Mouse (Mus musculus): Measurements from ENCODE around the gene Med9. TPM values are rescaled to one million over a fixed set of nuclear protein-coding genes. Genes with fewer than 3 reads are reported as not detected.

Med9 gene
- polyA plus RNA-seq (2015; fragmentation: Illumina TruSeq; extraction: RNeasy Lipid Tissue Mini Kit (QIAGEN cat#74804); ENCODE audit: low read depth, low replicate concordance): 50.6 TPM

GRCm38 (mm10) chr11:59947752-59948400, at the start of gene Med9:
Med9 (plus strand) TSS chr11:59948206.

DNA sequence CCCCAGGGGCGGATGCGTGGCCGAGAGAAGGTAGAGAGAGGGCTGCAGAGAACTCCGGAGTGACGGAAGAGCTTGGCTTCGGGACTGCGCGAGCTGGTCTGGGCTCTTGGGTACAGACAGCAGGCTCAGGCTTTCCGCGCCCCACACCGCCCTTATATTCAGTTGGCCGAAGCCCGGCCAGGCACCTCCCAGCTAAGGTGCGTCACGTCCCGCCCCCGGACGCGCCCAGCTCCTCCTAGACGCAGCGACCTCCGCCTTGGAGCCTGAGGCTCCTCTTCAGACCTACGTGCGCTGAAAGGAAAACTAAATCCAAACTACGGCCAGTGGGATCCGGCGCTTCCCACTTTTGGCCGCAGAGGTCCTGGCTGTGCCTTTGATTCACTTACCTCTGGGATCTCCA, 16.8 kb downstream of the Med9 start, which contains the start of gene Rasd1:
Gene Rasd1, minus strand, starts transcription at position 127 of the 400 bp plus-strand sequence.

Other genes with a start within 250 kb of the Med9 start
- 1.6 TPM for gene Pld6, start 160.6 kb upstream of the Med9 start, polyA plus RNA-seq (2015; fragmentation: Illumina TruSeq; extraction: RNeasy Lipid Tissue Mini Kit (QIAGEN cat#74804); ENCODE audit: low read depth, low replicate concordance)
- gene Flcn, start 138.2 kb upstream of the Med9 start, polyA plus RNA-seq (2015; fragmentation: Illumina TruSeq; extraction: RNeasy Lipid Tissue Mini Kit (QIAGEN cat#74804); ENCODE audit: low read depth, low replicate concordance): 40.7 TPM
- gene Nt5m, start 108.8 kb upstream of the Med9 start, polyA plus RNA-seq (2015; fragmentation: Illumina TruSeq; extraction: RNeasy Lipid Tissue Mini Kit (QIAGEN cat#74804); ENCODE audit: low read depth, low replicate concordance): 75.2 TPM
- 139 TPM for gene Cops3, start 108.4 kb upstream of the Med9 start, polyA plus RNA-seq (2015; fragmentation: Illumina TruSeq; extraction: RNeasy Lipid Tissue Mini Kit (QIAGEN cat#74804); ENCODE audit: low read depth, low replicate concordance)
- gene Rasd1, start 16.7 kb downstream of the Med9 start, polyA plus RNA-seq (2015; fragmentation: Illumina TruSeq; extraction: RNeasy Lipid Tissue Mini Kit (QIAGEN cat#74804); ENCODE audit: low read depth, low replicate concordance): 19.0 TPM
- gene Pemt, start 98.3 kb downstream of the Med9 start, polyA plus RNA-seq (2015; fragmentation: Illumina TruSeq; extraction: RNeasy Lipid Tissue Mini Kit (QIAGEN cat#74804); ENCODE audit: low read depth, low replicate concordance): 5.3 TPM
- gene Rai1, start 156.8 kb downstream of the Med9 start, polyA plus RNA-seq (2015; fragmentation: Illumina TruSeq; extraction: RNeasy Lipid Tissue Mini Kit (QIAGEN cat#74804); ENCODE audit: low read depth, low replicate concordance): 30.1 TPM

All from brain, adult 10 weeks (tissue).